Mouse (Mus musculus) spleen, postnatal 4 days (tissue): ENCODE results near the gene Tnrc6c.

Experiments
- DNase-seq, 2 experiments: peaks; one replicate each; pipeline ENCODE4 v3.0.0; 2022; ENCODE audit warnings: low spot score in 2 of 2

Tnrc6c gene

DNA sequence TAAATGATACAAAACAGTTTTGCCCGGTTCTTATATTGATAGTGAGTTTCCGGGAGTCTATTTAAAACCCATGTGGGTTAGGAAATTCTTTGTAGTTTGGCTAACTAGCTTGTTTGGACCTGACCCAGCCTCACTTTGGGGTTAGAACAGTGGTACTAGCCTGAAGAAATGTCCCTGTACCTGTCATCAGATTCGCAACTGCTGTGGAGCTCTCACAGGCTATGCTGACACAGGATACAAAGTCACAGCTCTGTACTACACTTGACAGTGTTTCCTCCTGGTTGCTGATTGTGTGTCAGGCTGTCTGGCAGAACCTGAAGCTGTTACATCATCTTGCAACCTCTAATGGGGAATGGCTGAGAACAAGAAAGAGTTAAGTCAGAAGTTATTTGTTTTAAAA, 75.3 kb downstream of the Tnrc6c start:
- no peak for DNase-seq

DNA sequence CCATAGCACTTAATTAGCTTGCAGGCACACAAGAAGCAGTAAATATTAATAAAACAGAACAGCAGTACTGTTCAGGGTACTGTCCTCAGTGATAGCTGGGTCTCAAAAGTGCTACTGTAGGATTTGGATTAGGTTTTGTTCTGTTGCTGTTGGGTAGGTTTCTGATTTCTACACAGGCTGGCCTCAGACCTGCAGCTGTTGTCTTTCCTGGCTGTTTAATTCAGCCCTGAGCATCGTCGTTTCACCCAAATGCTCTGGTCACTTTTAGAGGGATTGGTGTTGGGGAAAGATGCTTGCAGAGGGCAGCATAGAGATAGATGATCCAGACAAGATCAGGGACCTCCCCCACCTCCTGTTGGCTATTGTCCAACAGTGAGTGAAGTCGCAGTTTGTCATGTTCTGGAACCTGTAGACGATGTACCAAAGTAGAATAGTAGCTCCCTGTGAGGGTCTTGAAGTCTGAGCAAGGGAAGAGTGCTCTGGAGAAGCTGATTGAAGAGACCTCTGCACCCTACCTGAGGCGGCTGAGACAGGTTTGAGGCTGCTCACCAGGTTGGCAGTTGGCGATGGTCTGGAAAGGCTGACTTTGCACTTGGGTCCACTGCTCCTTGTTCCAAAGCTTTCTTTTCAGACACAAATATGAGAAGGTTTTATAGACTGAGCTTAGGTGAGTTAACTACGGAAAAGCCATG, 75.9 kb downstream of the Tnrc6c start:
- no peak for DNase-seq

DNA sequence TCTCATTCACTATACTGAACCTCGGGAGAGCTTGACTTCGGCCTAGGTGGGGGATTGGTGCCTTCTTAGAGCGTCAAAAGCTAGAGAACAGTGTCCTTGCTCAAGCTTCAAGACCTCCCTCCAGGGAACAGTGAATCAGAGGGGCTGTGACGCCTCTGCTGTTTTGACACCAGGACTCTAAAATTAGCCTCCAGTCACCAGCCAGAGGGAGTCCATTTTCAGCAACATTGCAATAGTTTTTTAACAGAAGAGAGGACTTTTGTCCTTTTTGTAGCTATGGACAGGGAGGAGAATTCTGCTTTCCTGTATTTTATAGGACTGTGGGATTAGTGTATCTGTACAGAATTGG, 76.4 kb downstream of the Tnrc6c start:
- DNase-seq: no peak

DNA sequence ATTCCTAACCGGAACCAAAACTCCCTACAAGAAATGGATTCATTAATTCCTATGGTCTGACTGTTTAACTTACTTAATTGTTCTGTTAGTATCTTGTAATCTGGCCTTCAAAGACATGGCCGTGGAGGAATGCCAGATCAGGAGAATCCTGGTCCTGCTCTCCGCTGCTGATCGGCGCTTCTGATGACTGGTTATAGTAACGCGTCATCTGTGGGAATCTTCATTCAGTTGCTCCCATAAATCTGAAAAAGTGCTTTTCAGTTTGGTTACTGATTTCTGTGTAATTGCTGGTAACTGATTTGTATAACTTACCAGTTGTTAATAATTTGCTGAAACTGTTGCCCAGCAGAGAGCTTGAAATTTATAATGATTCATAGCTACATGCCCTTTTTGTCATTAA, 77.4 kb downstream of the Tnrc6c start:
- DNase-seq: no peak

DNA sequence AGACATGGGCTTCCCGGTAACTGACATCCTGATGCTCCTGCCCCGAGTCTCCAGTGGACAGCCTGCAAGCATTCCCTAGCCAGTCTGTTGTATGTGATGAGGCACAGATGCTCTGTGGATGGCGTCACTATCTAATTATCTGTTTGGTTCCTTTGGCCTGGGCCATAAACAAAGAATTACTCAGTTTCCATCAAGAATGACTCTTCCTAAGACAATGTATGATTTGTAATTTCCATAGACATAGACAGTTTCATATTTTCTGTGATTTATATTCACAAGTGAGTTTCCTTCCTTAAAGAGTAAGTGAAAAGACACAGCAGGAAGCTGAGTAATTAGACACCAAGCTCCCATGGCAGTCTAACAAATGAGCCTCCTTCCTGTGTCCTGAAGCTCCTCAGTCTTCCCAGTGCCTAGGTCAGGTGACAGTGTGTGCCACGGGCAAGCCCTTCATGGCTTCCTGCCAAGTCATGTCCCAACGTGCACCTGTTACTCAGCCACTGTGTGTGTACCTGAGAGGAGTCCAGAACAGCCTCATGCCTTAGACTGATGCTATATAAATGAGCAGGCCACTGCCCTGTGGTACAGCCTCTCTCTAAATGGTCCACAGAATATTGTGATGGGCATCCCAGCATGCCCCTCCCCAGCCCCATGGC, 82.1 kb downstream of the Tnrc6c start:
- DNase-seq: no peak

DNA sequence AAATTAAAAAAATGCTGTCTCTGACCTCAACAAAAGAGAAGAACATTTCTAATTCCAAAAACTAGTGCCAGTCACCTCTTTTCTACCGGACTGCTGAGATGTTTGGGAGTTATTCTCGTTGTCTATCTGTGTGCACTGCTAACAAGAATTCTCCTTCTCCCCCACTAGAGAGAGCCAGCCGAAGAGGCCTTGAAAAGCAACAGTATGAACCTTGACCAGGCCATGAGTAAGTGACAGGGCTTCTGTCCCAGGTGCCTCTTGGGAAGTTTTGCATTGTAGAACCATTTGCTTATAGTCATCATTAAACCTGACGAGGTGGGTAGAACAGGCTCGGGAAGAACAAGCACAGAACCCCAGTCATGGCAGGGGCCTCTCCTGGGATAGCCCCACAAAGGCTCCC, 84.0 kb downstream of the Tnrc6c start:
- no peak for DNase-seq

DNA sequence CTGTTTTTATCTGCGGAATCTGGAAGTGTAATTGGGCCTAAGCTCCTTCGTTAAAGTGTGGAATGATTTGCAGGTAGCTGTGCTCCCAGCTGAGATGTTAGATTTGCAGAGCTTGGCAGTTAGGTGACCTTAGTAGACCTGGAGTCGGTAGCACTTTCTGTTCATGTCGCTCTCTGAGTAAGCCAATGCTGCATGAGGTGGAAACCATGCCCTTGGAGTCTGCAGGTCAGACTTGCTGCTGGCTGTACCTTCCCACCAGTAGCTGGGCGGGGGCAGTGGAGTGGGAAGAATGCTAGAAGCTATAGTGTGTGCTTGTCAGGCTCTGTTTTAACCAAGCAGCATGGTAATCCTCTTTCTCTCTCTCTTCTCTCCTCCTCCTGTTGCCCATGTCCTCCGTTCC, 87.0 kb downstream of the Tnrc6c start:
- no peak for DNase-seq

DNA sequence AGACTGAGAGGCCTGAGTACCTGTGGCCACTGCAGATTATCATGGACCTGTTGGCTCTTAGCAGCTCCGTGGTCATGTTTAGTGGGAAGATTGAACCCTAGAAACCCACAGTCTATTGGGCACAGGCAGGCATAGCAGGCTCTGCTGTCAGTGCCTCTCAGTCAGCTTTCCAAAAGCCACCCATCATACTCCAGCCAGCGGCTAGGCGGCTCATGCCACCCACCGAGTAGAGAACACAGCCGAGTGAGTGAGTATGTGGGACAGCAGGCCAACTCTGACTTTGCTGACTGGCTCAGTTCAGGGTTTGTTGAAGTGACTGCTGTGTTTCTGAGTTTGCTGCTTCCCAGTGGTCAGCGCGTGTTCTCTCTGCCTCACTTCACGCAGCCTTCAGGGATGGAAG, 88.2 kb downstream of the Tnrc6c start:
- DNase-seq: no peak

DNA sequence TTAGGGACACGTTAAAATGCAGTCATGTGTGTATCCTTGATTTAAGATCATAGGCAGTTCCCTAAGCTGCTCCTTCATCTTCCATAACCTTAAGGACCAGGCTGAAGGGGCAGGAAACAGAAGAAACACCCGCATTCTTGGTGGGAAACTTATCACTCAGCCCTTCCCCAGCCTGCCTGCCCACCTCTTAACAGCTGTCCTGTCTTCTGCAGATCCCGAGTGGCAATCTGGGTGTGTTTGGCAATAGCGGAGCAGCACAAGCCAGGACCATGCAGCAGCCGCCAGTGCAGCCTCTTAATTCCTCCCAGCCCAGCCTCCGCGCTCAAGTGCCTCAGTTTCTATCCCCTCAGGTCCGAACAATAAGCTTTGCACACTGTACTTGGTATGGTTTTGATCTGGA, 88.6 kb downstream of the Tnrc6c start:
- no peak for DNase-seq

DNA sequence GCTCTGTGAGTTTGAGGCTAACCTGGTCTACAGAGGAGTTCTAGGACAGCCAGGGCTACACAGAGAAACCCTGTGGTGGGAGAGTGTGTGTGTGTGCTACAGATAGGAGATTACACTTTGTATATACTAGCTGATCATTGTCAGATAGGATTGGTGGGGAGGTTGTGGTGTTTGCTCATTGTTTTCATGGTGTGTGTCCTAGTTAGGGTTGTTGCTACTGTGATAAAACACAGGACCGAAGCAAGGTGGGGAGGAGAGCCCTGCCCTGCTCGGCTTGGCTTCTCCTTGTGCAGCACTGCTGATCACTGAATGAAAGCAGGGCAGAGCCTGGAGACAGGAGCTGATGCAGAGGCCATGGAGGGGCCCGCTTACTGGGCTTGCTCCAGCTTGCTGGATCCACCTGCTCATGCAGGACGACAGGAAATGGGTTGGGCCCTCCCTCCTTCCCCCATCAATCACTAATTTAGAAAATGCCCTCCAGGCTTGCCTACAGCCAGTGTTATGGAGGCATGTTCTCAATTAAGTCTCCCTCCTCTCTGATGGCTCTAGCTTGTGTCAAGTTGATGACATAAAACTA, 89.5 kb downstream of the Tnrc6c start:
- DNase-seq: no peak

DNA sequence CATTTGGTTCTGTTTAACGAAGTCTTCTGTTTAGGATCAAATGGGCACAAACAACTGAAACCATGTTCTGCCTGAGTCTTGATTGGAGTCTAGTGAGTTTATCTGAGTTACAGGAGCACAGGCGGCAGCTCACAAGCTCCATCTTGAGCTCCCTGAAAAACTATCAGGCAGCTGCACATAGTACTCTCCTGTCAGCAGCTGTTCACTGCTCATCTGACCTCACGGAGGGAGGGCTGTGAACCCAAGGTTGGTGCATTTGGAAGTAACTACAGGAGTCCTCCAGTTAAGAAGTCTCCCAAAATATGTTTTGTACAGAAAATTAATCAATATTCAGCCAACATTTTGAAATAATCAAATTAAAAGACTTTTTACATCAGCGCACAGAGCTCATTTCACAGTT, 94.5 kb downstream of the Tnrc6c start:
- no peak for DNase-seq

DNA sequence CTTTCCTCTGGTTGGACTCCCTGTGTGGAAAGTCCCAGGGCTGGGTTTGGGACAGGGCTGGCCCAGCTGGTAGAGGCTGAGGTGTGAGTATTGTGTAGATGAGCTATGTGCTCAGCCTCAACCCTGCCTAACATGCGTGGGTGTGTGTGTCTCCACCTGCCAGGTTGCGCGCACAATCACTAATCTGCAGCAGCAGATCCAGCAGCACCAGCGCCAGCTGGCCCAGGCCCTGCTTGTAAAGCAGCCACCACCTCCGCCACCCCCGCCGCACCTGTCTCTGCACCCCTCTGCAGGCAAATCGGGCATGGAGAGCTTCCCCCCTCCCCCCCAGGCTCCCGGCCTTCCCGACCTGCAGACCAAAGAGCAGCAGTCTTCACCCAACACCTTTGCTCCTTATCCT, 95.3 kb downstream of the Tnrc6c start:
- no peak for DNase-seq

DNA sequence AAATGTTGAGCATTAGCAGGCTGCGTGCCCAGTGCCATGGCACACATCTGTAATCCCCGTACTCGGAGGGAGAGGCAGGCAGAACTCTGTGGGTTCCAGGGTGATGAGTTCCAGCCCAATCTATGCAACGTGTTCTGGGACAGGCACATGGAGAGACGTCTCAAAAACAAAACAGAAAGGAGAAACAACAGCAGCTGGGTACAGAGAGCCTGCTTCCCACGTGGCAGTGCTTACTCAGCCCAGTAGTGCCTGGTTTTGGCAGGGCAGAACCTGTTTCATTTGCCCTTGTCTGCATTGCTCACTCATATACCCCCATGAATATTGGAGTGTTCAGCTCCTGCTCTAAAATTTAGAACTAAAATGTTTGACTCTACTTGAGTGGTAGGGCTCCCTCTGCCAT, 97.5 kb downstream of the Tnrc6c start:
- no peak for DNase-seq

DNA sequence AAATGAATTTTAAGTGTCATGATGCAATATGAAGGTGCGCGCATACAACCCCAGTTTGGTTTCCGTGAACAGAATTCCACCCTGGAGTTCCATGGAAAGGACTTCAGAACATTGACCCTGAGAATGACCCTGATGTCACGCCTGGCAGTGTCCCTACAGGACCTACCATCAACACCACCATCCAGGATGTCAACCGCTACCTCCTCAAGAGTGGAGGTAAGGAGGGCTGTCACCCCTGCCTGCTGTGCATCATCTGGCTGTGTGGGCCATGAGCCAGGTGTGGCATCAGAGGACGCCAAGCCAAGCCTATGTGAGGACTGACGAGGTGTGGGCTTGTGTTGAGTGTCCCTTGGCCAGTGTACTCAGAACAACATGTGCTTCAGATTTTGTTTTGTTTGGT, 101.8 kb downstream of the Tnrc6c start:
- no peak for DNase-seq

DNA sequence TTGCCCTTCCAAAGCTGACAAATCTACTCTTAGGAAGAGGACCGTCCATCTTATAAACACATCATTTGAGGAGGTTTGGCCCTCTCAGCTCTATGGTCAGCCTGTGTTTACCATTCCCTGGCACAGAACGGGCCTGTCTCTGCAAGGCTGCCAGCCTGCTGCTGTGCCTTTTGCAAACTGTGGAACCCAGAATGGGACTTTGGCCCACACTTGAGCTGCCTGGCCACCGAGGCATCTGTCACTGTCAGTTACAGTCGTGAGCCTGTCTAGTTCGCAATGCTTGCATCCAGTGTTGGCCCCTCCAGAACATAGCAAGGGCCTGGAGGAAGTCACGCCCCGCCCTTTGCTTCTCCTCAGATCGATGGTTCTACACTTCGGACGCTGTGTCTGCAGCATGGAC, 105.2 kb downstream of the Tnrc6c start:
- DNase-seq: no peak

DNA sequence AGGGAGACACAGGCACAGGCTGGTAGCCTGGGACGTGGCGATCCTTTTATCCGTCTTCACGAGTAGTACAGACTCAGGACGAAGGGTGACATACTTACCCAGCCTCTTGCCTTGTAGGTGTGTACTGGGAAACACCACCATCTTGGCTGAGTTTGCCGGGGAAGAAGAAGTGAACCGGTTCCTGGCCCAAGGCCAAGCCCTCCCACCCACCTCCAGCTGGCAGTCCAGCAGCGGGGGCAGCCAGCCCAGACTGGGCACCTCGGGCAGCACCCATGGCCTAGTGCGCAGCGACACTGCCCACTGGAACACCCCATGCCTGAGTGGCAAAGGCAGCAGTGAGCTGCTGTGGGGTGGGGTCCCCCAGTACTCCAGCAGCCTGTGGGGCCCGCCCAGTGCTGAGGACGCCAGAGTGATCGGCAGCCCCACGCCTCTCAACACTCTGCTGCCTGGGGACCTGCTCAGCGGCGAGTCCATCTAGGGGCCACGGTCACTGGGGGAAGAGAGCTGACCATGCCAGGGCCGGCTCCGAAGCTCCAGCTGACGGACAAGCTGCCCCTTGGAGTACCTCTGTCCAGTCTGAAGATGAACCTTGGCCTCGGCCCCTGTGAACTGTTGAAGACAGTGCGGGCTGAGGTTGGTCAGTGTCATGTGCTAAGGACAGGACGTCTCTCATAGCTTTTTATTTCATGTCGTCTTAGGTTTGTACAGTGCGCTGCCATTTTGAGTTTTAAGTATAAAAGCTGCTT, 106.5 kb downstream of the Tnrc6c start:
- DNase-seq: no peak

DNA sequence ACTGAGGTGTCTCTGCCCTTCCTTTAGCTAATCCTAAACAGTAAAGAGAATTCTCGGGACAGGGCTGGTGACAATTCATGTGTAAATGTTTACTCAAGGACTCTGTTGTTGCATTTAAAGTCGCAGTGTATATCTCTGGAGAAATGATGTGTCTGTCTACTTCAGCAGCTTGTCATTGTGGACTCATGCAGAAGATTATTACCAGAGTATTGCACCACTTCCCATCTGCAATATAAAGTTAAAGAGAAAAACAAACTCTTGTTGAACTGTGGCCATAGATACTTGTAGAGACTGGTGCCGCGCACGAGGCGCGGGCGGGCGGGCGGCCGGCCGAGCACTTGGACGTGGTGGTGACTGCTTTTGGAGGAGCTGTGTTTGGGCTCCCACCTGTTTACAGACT, 107.7 kb downstream of the Tnrc6c start:
- DNase-seq: no peak

DNA sequence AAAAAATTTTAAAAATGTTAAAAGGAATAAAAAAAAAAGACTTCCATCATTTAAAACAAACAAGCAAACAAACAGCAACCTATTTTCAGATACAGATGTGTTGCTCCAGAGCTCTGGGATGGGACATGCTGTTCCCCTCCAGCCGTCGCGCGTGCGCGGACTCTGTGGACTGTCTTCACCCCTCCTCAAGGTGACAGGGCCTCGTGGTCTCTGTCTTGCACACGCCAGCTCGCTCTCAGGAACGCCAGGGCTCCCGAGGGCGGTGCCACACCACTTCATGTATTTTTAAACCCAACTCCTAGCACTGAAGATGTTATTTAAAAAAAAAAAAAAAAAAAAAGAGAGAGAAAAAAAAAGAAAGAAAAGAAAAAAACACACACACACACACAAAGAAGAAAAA, 108.2 kb downstream of the Tnrc6c start:
- DNase-seq: no peak

DNA sequence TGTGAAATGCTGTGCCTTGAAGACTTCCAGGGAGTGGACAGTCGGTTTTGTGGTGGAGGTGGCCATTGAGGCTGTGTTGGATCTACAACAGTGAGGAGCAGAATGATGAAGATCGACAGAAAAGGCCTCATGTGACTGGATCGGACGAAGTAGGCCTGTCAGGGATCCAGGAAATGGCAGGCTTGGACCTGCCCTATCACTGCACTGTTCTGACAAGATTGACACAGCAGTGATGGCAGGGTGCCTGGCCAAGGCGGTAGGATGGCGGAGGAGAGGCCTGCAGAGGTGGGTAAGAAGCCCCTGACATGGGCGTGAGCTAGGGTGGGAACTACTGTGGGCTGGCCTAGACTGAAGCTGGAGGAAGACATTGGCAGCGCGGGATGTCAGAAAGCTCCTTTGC, 110.2 kb downstream of the Tnrc6c start:
- no peak for DNase-seq

DNA sequence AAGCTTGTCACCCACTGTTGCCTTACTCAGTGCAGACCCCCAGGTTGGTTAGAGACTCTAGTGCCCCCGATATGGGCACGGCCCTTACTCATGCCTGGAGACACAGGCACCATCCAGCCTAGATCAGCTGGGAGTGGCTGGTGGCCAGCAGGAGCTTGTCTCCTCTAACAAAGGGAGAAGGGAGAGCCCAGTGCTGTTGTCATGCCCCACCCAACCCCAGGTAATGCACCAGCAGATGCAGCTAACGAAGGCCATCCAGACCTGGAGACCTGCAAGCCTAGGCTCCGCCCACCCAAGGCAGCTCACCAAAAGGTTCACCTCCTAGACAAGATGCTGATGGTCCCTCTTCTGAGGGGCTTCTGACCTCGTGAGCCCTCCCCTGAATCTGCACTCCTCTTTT, 111.3 kb downstream of the Tnrc6c start:
- no peak for DNase-seq

DNA sequence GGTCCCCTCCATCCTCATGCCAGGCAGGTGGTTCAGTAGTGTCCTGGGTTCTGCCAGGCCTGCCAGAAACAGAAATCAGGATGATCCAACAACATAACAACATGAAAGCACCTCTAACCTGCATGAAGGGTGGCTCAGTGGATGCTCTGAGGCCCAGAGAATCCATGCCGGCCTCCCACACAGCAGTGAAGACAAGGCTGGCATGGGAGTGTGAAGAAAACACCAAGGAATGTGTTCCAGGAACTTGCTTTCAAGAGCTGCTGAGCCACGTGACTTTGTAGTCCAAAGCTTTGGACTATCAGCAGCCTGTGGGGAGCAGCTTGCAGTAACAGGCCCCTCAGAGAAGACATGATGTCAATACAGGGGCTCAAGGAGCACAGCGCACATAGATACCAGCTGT, 112.2 kb downstream of the Tnrc6c start:
- DNase-seq: no peak

DNA sequence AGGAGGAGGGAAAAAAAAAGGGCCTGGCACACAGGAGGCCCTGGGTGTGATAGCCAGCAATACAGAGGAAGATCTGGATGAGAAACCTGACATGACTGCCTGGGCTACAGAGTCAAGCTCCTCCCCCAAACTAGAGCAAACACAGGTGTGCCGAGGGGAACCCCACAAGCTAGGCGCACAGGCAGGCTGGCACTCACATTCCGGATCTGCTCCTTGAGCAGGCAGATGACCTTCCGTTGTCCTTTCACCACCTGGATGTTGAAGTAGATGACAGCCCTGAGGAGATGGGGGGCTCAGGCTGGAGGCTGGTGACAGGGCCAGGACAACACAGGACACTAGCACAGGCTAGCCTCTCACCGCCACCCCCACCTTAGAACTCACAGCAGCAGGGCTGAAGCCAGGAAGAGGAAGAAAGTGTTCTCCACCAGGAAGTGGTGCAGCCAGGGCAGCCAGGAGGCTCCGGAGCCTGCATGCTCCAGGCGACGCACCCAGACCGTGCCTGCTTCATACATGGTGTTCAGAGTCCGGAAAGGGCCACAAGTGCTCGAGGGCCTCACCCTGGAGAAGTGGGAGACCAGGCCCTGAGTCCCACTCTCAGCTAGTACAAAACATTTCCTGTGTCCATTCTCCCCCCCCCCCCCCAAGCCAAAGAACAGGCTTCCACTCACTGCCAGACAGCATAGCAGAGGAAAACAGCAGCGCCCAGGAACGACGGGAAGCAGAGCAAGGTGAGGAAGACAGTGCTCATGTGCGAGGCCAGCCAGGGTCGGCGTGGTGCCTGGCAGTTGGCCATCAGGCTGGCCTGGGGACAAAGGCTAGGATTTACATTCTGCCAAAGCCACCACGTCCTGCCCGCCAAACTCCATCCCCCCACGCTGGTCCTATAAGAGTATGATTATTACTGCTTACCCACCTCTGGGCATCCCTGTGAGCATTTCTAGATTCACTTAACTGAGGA, 114.9 kb downstream of the Tnrc6c start:
- DNase-seq: no peak
